Mouse (Mus musculus) spleen, adult 12 weeks (tissue): ENCODE measurements around the gene Casz1.
A peak's percentile ranks its signal among the peaks of the same experiment; 100 is the strongest.

Experiments
- DNase-seq: peaks from one replicate; pipeline ENCODE4 v3.0.0; 2022; ENCODE audit warnings: low spot score

Casz1 gene

GRCm38 (mm10) chr4:148878984-148879610 lies 74.9 kb downstream of the Casz1 start:
- DNase-seq = no peak

- no peak for DNase-seq
Measured at GRCm38 (mm10) chr4:148879631-148880030, 75.4 kb downstream of the Casz1 start.

DNA sequence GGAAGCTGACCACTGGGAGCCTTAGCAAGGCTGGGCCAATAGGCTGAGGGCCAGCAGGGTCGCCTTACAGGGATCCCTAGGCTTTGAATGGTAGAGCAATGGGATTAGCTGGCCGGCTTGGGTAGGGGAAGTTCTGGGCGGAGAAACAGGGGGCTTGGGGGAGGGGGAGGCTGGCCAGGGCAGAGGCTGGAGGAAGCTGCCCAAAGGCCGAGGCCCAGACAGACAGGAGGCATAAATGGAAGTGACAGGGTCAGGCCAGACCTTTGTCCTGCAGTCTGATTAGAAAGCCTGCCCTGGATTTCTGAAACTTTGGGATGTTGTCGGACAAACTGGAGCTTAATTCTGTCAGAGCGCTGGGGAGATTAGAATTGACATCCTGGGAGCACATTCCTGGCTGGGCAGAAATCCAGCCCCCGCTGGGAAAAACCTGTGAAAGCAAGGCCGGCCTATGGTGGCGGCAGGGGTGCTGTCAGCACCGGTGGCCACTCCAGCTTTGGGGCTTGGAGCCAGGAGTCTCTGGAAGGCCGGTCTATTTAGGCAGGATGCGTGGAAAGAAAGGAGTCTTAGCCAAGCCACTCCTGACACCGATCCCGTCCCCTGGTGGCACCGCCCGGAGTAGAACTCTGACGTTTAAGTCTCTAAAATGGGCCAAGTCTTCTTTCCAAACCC lies 76.9 kb downstream of the Casz1 start:
- DNase-seq = no peak

DNA sequence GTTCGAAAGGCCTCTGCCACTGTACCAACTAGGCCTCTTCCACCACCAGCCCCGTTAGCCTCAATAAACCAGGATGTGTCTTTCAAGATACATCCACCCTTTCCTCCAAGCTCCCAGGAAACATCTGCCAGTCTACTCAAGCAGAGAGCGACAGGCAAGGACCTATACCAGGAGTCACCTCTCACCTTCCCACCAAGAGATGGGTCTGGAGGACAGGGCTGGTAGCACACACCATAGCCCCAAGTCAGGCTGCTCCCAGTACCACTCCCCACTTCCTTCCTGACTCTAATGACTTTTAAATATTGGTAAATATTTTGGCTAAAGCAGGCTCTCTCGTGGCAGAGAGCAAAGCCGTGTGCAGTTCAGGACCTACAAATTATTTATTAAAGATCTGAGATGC lies 77.6 kb downstream of the Casz1 start:
- DNase-seq = no peak

DNA sequence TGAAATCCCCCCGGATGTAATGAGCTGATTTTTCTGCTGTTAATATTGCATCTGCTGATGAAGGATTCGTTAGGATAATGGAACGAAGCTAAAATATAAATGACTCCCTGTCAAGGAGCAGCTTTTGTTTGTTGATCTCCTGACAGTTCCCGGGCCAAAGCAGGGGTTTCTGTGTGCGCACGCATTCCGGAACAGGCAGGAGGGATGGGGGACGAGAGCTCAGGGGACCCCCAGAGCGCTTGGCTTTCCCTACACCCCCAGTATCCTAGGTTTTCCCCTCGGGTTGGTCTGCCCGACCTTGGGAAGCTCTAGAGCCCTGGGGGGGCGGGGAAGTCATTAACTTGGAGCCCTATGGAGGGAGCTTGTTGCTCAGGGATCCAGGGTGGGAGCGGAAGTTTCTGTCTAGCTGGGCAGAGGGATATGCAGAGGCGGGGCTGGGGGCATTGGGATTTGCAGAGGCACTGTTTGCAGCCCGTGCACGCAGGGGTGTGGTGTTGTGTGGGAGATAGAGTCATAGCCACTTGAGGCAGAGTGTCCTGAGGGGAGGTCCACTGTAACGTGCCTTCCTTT lies 78.2 kb downstream of the Casz1 start:
- DNase-seq = no peak

- DNase-seq = no peak
Measured at GRCm38 (mm10) chr4:148884596-148884995, 80.4 kb downstream of the Casz1 start.

DNA sequence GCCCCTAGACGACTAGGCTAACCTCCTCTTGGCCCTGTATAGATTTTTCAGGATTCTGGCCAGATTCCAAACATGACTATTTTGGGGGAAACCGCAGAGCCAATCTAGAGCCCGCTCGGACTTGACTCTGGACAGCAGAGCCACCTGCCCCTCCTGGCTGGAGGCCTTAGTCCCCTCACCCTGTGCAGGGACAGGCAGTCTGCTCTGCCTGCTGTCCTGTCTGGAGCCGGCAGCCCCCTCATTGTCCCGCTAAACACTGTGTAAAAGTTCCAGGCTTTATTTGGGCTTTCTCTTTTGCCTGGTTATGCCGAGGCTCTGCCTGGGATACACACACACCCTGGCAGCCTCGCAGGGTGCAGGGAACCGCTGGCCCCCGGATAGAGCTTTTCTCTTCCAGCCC lies 81.2 kb downstream of the Casz1 start:
- no peak for DNase-seq

GRCm38 (mm10) chr4:148885921-148886540 lies 81.8 kb downstream of the Casz1 start:
- no peak for DNase-seq

- no peak for DNase-seq
Measured at GRCm38 (mm10) chr4:148888229-148888628, 84.0 kb downstream of the Casz1 start.

GRCm38 (mm10) chr4:148889011-148889410 lies 84.8 kb downstream of the Casz1 start:
- DNase-seq = no peak

DNA sequence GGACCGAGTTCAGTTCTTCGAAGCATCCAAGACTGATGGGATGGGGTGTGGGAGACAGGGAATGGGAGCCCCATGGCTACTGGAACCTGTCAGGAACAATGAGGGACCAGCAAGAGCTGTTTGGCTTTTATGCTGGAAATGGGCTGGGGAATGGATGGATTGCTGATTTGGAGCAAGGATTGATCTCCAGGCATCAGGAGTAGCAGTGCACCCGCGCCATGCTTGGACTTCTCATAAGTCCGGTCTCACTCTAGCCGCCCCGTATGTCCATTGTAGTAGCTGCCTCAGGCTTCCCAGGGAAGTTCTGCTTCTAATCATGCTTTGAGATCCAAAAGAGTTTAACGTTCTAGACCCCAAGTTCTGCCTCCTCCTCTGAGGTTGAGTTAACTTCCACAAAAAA lies 86.2 kb downstream of the Casz1 start:
- no peak for DNase-seq

DNA sequence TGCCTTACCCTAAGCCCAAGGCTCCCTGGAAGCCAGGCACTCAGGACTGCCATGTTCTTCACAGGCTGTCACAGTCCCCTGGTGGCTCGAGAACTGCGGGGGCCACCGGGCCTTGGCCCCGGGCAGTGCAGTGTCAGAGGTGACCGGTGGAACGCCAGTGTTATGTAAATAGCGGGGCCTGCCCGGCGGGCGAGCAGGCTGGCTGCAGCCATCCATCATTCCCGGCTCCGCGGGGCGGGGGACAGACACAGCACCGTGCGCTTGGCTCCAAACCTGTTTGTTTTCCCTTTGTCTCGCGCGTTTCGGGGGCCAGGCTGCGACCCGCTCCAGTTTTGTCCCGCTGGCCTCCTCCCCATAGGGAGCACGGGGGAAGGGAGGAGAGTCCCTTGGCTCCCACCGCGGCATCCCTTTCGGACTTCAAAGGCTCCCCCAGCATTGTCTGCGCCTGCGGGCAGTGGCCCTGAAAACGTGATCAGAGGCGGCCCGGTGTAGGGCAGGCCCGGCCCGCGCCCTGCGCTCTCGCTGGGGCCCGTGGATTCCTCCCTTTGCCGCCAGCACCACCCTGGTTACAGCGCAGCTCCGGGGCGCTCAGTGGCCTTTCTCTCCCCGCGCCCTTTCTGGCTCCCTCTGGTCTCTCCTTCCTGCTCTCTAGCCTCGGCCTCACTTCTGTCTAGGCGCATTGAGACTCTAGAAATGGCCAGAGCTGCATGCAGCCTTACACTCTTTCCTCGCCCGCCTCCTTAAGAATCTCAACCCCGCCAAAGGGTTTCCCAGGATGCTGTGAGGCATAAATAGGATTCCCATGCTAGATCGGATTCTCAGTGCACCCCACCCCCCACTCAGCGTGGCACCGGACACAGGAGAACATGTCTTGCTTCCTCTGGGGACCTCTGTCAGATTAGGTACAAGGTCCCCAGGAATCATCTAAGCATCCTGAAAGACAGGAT lies 86.9 kb downstream of the Casz1 start:
- DNase-seq = no peak

DNA sequence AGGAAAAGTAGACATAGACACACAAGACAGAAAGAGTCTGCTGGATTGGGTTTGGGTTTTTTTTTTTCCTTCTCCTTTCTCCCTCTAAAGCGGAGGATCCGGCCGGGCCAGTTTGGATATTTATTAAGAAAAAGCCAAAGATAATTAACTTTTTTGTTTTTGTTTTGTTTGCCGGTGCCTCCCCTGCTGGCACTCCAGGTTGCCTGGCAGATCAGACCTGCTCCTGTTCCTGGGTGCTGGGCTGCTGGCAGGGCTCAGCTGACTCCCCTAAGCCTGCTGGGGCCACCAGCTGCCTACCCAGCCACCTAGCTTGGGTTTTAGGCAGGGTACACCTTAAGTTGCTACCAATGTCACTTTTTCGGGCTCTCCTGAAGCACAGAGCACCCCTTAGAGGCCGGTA lies 91.9 kb downstream of the Casz1 start:
- no peak for DNase-seq

- DNase-seq = no peak
Measured at GRCm38 (mm10) chr4:148899927-148900294, 95.7 kb downstream of the Casz1 start.

- DNase-seq = peak; percentile 33
Measured at GRCm38 (mm10) chr4:148900295-148901211, 96.3 kb downstream of the Casz1 start.

GRCm38 (mm10) chr4:148901275-148902052 lies 97.2 kb downstream of the Casz1 start:
- DNase-seq = peak; percentile 7

- DNase-seq = peak; percentile 37
Measured at GRCm38 (mm10) chr4:148902919-148903727, 98.9 kb downstream of the Casz1 start.

DNA sequence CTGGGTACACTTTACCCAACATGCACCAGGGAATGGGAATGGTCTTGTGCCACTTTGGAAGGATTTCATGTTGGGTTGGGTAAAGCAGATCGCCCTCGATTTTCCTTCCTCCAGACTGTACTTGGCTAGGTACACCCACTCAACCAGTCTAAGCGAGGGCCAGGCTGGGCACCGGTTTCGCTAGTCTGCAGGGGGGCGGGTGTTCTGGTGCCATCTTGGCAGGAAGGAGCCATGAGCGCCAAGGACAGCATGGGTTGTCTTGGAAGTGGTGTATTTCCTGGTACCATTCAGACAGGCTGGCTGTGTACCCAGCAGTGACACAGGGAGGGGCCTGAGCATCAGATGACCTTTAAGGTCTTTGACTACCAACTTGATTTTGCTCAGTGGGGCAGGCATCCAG lies 101.1 kb downstream of the Casz1 start:
- no peak for DNase-seq

GRCm38 (mm10) chr4:148906806-148907205 lies 102.6 kb downstream of the Casz1 start:
- DNase-seq = no peak
